Mouse (Mus musculus) kidney, adult 10 weeks (tissue): ENCODE data around the gene Adam15. TPM values are rescaled to one million over a fixed set of nuclear protein-coding genes. Genes with fewer than 3 reads are reported as not detected.

Experiments
- polyA plus RNA-seq: library from polyadenylated mRNA; stranded (reverse); fragments of 350-450 nt; fragmentation: Illumina TruSeq; extraction: RNeasy Lipid Tissue Mini Kit (QIAGEN cat#74804); gene quantifications from one replicate; pipeline ENCODE4 v1.2.3, GENCODE M21; 2014; ENCODE audit warnings: low read depth, low replicate concordance

The Adam15 gene
- 4.4 TPM for polyA plus RNA-seq

GRCm38 (mm10) chr3:89349869-89350501 lies at the start of gene Adam15:
Gene Adam15, minus strand, starts transcription at chr3:89349996.

GRCm38 (mm10) chr3:89394006-89394893 lies 44.5 kb upstream of the Adam15 start, which contains the start of gene Zbtb7b:
Gene Zbtb7b, minus strand, starts transcription at chr3:89394776.

GRCm38 (mm10) chr3:89365153-89365485 lies 15.3 kb upstream of the Adam15 start, which contains the start of gene Dcst1:
Gene Dcst1, minus strand, starts transcription at chr3:89365253.

DNA sequence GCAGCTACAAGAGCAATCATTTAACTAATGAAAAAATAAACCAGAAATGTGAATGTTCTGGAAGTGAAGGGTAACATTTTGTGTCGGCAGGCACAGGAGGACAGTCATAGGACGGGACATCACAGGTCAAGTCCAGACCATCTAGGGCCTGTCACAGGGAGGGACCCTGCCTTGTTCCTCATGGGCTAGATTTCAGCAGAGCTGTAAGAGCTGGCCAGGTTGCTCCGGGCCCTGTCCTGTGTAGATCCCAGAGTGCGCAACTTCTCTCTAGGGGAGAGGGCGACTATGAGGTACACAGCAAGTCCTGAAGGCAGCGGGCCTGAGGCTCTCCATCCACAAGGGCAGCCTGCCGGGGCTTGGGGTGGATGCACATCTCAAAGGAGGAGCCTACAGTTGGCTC lies 11.9 kb upstream of the Adam15 start, which contains the start of gene Dcst2:
Dcst2 (plus strand) TSS at position 301 of the 400 bp plus-strand sequence.

DNA sequence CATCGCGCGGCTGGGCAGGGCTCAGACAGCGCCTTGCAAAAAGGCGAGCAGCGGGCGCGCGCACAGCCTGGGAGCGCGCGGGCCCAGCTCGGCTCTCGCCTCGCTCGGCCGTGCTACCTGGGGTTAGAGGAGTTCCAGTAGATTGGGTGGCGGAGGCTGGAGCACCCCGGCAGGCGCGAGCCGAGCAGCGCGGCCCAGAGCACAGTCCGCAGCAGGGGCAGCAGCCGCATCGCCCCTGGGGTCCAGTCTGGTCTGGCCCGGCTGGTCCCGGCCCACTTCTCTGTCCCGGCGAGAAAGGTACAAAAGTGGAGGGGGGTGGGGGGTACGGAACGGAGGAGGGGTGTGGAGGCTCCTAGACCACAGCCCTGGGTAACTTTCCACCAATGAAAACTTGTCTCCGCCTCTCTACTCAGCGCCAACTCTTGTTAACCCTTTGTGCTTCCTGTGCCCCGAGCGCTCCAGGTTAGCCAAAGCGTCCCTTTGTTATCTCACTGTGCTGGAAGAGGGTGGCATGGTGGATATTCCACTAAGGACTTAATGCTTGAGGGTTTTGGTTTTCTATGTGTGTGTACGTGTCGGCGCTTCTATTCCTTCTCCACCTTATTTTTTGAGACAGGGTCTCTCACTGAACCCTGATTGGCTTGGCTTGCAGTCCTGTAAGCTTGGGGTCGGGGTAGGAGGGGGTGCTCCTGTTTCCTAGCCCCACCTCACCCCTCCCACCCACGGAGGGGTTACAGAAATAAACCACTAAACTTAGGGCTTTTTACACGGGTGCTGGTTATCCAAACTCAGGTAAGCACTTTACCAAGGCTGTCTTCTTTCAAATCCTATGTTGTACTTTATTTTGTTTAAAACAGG lies 11.8 kb downstream of the Adam15 start, which contains the start of gene Efna4:
Efna4 (minus strand) TSS at position 308 of the 858 bp plus-strand sequence.

DNA sequence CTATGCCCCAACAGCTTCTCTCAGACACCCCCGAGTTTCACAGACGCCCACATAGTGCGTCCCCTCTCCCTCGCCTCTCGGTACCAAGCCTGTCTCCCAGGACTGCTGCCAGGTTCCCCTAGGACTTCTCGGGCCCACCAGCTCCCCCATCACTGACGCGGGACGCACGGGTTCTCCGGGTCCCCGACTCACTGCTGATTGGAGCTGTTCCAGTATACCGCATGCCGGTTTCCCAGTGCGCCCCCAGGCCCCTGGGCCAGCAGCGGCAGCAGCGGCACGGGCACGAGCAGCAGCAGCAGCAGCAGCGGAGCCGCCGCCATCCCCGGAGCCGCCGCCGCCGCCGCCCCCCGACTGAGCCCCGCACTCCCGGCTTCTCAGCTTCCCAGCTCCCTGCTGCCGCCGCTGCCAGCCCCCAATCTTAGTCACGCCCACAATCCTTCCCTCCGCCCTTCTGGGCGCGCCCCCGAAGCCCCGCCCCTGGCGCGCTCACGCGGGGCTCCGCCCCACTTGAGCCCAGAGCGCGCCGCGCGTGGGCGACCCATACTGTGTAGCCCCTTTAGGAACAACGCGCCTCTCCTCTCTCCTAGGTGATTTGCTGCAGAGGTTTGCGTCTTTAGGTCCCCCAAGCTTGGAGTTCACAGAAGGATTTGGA lies 27.2 kb downstream of the Adam15 start, which contains the start of gene Efna3:
Efna3 (minus strand) TSS at position 452 of the 652 bp plus-strand sequence.

Other genes starting within 250 kb of the Adam15 start
- gene Gm43738, start 248.9 kb downstream of the Adam15 start, polyA plus RNA-seq: not detected
- 6.4 TPM for gene Fdps, start 248.0 kb downstream of the Adam15 start, polyA plus RNA-seq
- gene Pklr, start 213.9 kb downstream of the Adam15 start, polyA plus RNA-seq: 10.3 TPM
- not detected for gene Hcn3, start 189.8 kb downstream of the Adam15 start, polyA plus RNA-seq
- 6.5 TPM for gene Clk2, start 185.2 kb downstream of the Adam15 start, polyA plus RNA-seq
- 7.7 TPM for gene Scamp3, start 172.5 kb downstream of the Adam15 start, polyA plus RNA-seq
- not detected for gene Fam189b, start 166.9 kb downstream of the Adam15 start, polyA plus RNA-seq
- gene Gba, start 147.1 kb downstream of the Adam15 start, polyA plus RNA-seq: 10.7 TPM
- gene Thbs3, start 134.8 kb downstream of the Adam15 start, polyA plus RNA-seq: 0.73 TPM
- gene Mtx1, start 122.9 kb downstream of the Adam15 start, polyA plus RNA-seq: 50.1 TPM
- gene Muc1, start 120.9 kb downstream of the Adam15 start, polyA plus RNA-seq: 9.3 TPM
- gene Krtcap2, start 104.0 kb downstream of the Adam15 start, polyA plus RNA-seq: 27.7 TPM
- not detected for gene Trim46, start 103.7 kb downstream of the Adam15 start, polyA plus RNA-seq
- not detected for gene Dpm3, start 90.6 kb downstream of the Adam15 start, polyA plus RNA-seq
- 10.2 TPM for gene Slc50a1, start 79.4 kb downstream of the Adam15 start, polyA plus RNA-seq
- 8.2 TPM for gene Efna1, start 68.9 kb downstream of the Adam15 start, polyA plus RNA-seq
- gene Efna3, start 27.0 kb downstream of the Adam15 start, polyA plus RNA-seq: not detected
- not detected for gene Efna4, start 12.0 kb downstream of the Adam15 start, polyA plus RNA-seq
- not detected for gene Dcst2, start 12.0 kb upstream of the Adam15 start, polyA plus RNA-seq
- not detected for gene Dcst1, start 15.3 kb upstream of the Adam15 start, polyA plus RNA-seq
- 2.8 TPM for gene Zbtb7b, start 44.8 kb upstream of the Adam15 start, polyA plus RNA-seq
- gene Lenep, start 52.8 kb upstream of the Adam15 start, polyA plus RNA-seq: 1.6 TPM
- 1.8 TPM for gene Flad1, start 61.9 kb upstream of the Adam15 start, polyA plus RNA-seq
- 1.6 TPM for gene Cks1b, start 68.4 kb upstream of the Adam15 start, polyA plus RNA-seq
- 16.6 TPM for gene Shc1, start 68.4 kb upstream of the Adam15 start, polyA plus RNA-seq
- 5.3 TPM for gene Pygo2, start 80.2 kb upstream of the Adam15 start, polyA plus RNA-seq
- gene Pbxip1, start 86.7 kb upstream of the Adam15 start, polyA plus RNA-seq: 12.9 TPM
- gene Pmvk, start 104.5 kb upstream of the Adam15 start, polyA plus RNA-seq: not detected
- 1.3 TPM for gene Kcnn3, start 170.2 kb upstream of the Adam15 start, polyA plus RNA-seq